Mouse (Mus musculus) Patski (cell line): ENCODE measurements around the gene Ugt1a8. TPM values are rescaled to one million over a fixed set of nuclear protein-coding genes. Genes with fewer than 3 reads are reported as not detected.

Experiments used
- ATAC-seq: fragments of 100-300 bp; one replicate; pipeline ENCODE4 v1.8.0; 2021
- CTCF ChIA-PET: fragments of 350-600 bp; sonication (Branson Sonifier 250); formaldehyde crosslinking; loops from one replicate; lab custom pipeline; 2022; ENCODE audit warnings: inconsistent platforms; lab: Charles Lee
- POLR2A ChIA-PET: fragments of 350-600 bp; sonication (Branson Sonifier 250); formaldehyde crosslinking; loops from one replicate; lab custom pipeline; 2022; ENCODE audit warnings: antibody characterized with exemption, inconsistent platforms; lab: Charles Lee
- DNase-seq: peaks from one replicate; pipeline ENCODE4 v3.0.0-alpha.2; 2011; ENCODE audit warnings: low read depth, low spot score
- H3K27me3 ChIP-seq: fragments of 371-371 bp; one replicate; pipeline ENCODE4 v1.5.1; 2021
- CTCF ChIP-seq: fragments of 100-300 bp; IDR thresholded peaks from one replicate; pipeline ENCODE4 v1.5.1; 2021
- in situ Hi-C: fragments of 300-500 bp; cut with MboI; formaldehyde crosslinking; loops from 3 replicates; pipeline ENCODE4 v1.11.1; 2018; ENCODE audit warnings: low pct_unique_long_range_greater_than_20kb, mixed read lengths
- polyA plus RNA-seq: library from polyadenylated mRNA; unstranded; gene quantifications from one replicate; pipeline ENCODE4 v1.2.3, GENCODE M21; 2021

The Ugt1a8 gene
- polyA plus RNA-seq, 1 experiment from 2014 or later: not detected

GRCm38 (mm10) chr1:88235046-88235893 lies 147.7 kb downstream of the Ugt1a8 start:
- ATAC-seq (no peak), DNase-seq (no peak)
- H3K27me3 ChIP-seq: no peaks in the 10 kb centered on the region
- ChIA-PET POLR2A (interaction anchor here (0.6 to 1.0 kb wide), 2 partner anchors 15 to 42 kb away, joined by 4 read pairs; partner anchors contain the start of gene Hjurp), CTCF (interaction anchor here (1.0 to 1.4 kb wide), 4 partner anchors 12 to 22 kb away, joined by 3 read pairs; no protein-coding TSS in a partner anchor)
- TF ChIP-seq CTCF: no peak
- in situ Hi-C loops: no loop called here

DNA sequence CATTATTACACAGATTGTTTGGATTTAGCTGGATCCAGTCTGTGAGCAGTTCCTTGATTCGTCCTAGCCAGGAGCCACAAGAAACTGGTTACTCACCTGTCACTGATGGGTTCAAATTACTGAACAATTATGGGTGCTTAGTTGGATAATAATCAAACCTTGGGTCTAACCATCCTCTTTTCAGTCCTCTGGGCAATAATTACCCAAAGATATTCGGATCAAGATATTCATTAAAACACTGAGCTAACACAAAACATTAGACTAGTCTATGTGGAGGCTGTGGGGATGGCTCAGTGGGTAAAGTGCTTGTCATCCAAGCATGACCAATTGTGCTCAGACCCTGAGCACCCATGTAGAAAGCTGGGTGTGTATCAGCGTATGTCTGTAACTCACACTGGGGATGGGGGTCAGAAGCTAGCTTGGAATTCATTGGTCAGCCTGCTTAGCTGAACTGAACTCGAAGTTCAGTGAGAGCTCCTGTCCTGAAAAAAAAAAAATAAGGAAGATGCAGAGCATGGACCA lies 148.3 kb downstream of the Ugt1a8 start:
- in situ Hi-C loops: no loop called here
- no peak for TF ChIP-seq CTCF
- no peak for ATAC-seq
- no peaks in the 10 kb centered on the region for H3K27me3 ChIP-seq
- DNase-seq: no peak
- POLR2A ChIA-PET: interaction anchor here (0.5 to 1.0 kb wide), 3 partner anchors 14 to 108 kb away, joined by 3 to 4 read pairs (median 4); partner anchors contain the start of gene Hjurp
- CTCF ChIA-PET: interaction anchor here (0.9 to 1.4 kb wide), 5 partner anchors 13 to 21 kb away, joined by 3 to 5 read pairs (median 3); no protein-coding TSS in a partner anchor

DNA sequence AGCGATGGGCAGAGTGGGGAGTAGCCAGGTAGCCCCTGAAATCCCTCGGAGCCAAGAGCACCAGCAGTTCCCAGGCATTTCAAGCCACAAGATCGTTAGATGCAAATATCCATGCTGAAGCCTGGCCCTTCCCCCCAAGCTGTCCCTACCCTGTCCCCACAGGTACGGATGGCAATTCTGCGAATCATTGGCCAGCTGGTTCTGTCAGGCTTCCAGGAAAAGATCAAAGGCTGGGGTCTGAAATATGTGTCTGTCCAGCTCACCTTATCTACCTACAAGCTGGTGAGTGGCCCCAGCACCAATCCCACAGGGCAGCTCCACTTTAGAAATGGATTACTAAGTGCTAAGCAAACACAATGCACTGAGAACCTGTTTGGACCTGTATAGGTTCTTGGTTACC lies 149.7 kb downstream of the Ugt1a8 start:
- CTCF ChIA-PET: interaction anchor here (1.1 to 1.4 kb wide), 2 partner anchors 12 to 40 kb away, joined by 5 read pairs; partner anchors contain the start of genes Hjurp and Trpm8
- no peak for TF ChIP-seq CTCF
- in situ Hi-C loops: no loop called here
- POLR2A ChIA-PET: no interaction called here
- no peaks in the 10 kb centered on the region for H3K27me3 ChIP-seq
- ATAC-seq: no peak
- no peak for DNase-seq

DNA sequence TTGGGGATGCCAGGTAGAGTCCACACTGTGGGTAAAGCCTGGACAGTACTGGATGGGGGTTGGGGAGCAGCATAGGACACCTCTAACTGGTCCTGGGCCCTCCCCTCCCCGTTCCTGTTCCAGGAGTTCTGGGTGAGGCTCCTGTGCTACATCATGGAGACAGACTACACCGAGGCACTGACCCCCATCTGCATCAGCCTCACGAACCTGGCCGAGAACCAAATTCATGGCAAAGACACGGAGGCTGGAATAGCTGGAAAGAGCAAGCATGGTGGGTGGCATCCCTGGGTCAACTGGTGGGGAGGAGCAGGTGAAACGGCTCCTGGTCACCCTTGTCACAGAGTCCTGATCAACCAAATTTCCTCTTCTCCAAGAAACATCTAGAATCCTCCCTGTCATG lies 151.2 kb downstream of the Ugt1a8 start:
- POLR2A ChIA-PET: no interaction called here
- H3K27me3 ChIP-seq: no peaks in the 10 kb centered on the region
- TF ChIP-seq CTCF: no peak
- DNase-seq (no peak), ATAC-seq (no peak)
- in situ Hi-C loops: no loop called here
- CTCF ChIA-PET: no interaction called here

DNA sequence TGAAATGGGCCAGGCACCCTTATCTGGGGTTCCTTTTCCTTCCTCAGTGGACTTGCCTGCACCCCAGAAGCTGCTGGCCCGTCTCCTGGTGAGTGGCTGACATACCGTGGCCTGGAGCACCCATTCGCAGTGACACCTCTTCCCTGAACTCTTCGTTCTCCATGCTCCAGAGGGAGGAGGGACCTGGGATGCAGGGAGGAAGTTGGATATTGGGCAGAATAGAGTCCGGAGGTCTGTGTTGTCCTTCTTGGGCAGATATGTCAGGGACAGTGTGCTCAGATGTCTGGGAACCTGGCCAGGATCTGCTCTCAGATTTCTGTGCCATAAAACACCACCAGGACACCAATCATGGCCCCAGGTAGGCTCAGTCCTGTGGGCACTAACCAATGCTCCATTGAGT lies 152.5 kb downstream of the Ugt1a8 start:
- ChIA-PET CTCF (no interaction called here), POLR2A (no interaction called here)
- in situ Hi-C loops: no loop called here
- no peak for DNase-seq
- ATAC-seq: no peak
- no peak for TF ChIP-seq CTCF
- H3K27me3 ChIP-seq: no peaks in the 10 kb centered on the region

- CTCF ChIA-PET: no interaction called here
- in situ Hi-C loops: no loop called here
- DNase-seq: no peak
- POLR2A ChIA-PET: no interaction called here
- no peak for TF ChIP-seq CTCF
- ATAC-seq: no peak
- no peaks in the 10 kb centered on the region for H3K27me3 ChIP-seq
Observed at GRCm38 (mm10) chr1:88240579-88240978, 153.0 kb downstream of the Ugt1a8 start.

DNA sequence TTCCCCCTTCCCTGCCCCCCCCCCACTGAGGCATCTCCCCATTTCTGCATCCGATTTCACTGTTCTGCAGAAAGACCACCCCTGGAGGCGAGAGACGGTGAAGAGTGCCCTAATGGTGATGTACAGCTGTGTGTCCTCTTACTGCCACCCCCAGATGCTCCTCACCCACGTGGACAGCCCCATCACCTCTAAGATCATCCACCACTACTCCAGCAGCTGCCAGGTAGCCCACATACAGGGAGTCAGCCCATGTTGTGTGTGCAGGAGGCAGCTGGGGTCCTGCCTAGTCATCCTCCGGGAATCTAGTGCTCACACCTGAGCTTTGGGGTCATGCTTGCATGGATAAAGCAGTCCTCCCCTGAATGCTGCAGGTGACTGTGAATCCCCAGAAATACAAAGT lies 156.2 kb downstream of the Ugt1a8 start:
- POLR2A ChIA-PET: no interaction called here
- no peak for TF ChIP-seq CTCF
- DNase-seq (no peak), ATAC-seq (no peak)
- in situ Hi-C loops: no loop called here
- CTCF ChIA-PET: interaction anchor here (1.6 to 1.8 kb wide), 2 partner anchors 8 to 13 kb away, joined by 4 to 6 read pairs; no protein-coding TSS in a partner anchor
- H3K27me3 ChIP-seq: no peaks in the 10 kb centered on the region

GRCm38 (mm10) chr1:88245881-88246280 lies 158.3 kb downstream of the Ugt1a8 start:
- no peak for TF ChIP-seq CTCF
- ChIA-PET POLR2A (interaction anchor here (1.2 kb wide), 1 partner anchor 16 kb away, joined by 3 read pairs; no protein-coding TSS in a partner anchor), CTCF (no interaction called here)
- no peak for DNase-seq
- in situ Hi-C loops: no loop called here
- no peaks in the 10 kb centered on the region for H3K27me3 ChIP-seq
- no peak for ATAC-seq

DNA sequence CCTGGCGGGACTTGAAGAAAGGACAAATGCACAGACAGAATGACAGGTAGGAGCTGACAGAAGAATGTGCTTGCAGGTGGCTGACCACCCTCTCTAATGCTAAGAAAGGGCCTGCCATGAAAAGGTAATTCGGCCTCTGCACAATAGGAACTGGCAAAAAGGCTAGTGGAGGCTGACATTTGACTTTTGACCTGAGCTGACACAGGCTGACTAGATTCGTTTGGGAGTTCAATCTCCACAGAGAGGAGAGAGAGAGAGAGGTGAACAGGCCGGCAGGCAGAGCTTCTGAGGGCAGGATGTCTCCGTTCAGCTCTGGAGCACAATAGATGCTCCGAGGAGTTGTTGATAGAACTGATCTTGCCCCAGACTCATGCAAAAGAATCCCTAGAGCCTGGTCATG lies 158.8 kb downstream of the Ugt1a8 start:
- no peak for TF ChIP-seq CTCF
- POLR2A ChIA-PET: interaction anchor here (1.2 kb wide), 1 partner anchor 15 kb away, joined by 3 read pairs; no protein-coding TSS in a partner anchor
- DNase-seq: no peak
- H3K27me3 ChIP-seq: no peaks in the 10 kb centered on the region
- ATAC-seq: no peak
- CTCF ChIA-PET: no interaction called here
- in situ Hi-C loops: no loop called here

DNA sequence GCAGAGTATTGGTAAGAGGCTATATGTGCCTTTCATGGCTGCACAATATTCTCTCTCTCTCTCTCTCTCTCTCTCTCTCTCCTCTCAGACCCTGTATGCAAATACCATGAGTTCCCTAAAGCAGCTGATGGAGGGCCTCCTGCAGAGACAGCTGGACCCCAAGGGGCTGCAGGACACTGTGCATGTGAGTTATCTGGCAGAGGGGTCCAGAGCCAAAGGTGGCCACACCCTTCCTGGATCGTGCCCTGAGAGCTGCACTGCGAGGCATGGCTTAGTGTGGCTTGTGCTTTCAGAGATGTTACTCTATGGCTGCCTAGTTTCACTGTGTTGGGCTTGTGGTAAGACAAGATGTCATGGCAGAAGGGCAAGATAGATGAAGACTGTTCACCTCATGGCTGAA lies 160.0 kb downstream of the Ugt1a8 start:
- in situ Hi-C loops: no loop called here
- ChIA-PET CTCF (interaction anchor here (0.7 to 1.8 kb wide), 5 partner anchors 8 to 86 kb away, joined by 3 to 6 read pairs (median 4); no protein-coding TSS in a partner anchor), POLR2A (no interaction called here)
- DNase-seq: no peak
- H3K27me3 ChIP-seq: no peaks in the 10 kb centered on the region
- no peak for ATAC-seq
- TF ChIP-seq CTCF: no peak

- no peak for TF ChIP-seq CTCF
- no peak for DNase-seq
- ChIA-PET CTCF (interaction anchor here (1.1 to 1.9 kb wide), 7 partner anchors 7 to 87 kb away, joined by 3 to 6 read pairs (median 4); partner anchors contain the start of genes Hjurp, Trpm8 and Ugt1a1), POLR2A (no interaction called here)
- H3K27me3 ChIP-seq: no peaks in the 10 kb centered on the region
- in situ Hi-C loops: no loop called here
- ATAC-seq: no peak
Observed at GRCm38 (mm10) chr1:88248658-88249057, 161.0 kb downstream of the Ugt1a8 start.
